Comparison of ENCODE assay signal across 22 mouse cellular contexts in the genomic region with DNA sequence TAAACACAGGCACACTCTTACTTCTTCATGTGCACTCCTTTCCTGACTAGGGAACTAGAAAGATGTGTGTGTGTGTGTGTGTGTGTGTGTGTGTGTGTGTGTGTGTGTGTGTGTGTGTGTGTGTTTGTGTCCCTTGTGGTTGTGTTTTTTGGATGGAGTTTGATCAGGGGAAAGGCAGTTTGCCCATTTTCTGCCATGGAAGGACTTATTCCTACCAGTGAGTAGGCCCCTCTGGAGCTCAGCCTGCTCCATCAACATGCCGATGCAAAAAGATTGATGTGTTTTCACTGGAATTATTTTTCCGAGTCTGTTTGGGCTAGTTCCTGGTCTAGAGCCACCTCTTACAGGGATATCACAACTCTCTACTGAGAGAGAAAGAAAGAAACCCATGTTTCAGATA.
DNase-seq lines count a peak whose midpoint lies in the region; ATAC-seq and TF ChIP-seq lines count a peak whose summit lies in the region.
"Had no signal": no experiment of that assay in that cellular context is flagged by ENCODE, and none has a peak within 500 bp of the region (broad histone marks: within the 10 kb centered on the region; RNA-seq: fewer than 3 reads in every experiment).

No protein-coding gene starts in this region.

- no peak for TF ChIP-seq EP300 in stomach, postnatal 0 days (optimal IDR thresholded peaks at IDR 0.05)

- H3K9ac ChIP-seq in kidney, embryonic 15.5 days = no peak overlapping the region
- H3K9ac ChIP-seq in kidney, embryonic 14.5 days (ENCODE audit: low read depth, low read length) = no peak overlapping the region
- H3K9ac ChIP-seq in neural tube, embryonic 15.5 days (replicated peaks) = no peak overlapping the region
- no peak overlapping the region for H3K9ac ChIP-seq in stomach, postnatal 0 days (ENCODE audit: low read length)
- H3K9ac ChIP-seq: embryonic facial prominence, embryonic 12.5 days; forebrain, embryonic 15.5 days; intestine, embryonic 15.5 days had no signal

- intact Hi-C loops in gastrocnemius, adult 2 months (cut with DNase I) = no loop called here

- H3K27me3 ChIP-seq in kidney, embryonic 15.5 days = no peaks in the 10 kb centered on the region
- no peaks in the 10 kb centered on the region for H3K27me3 ChIP-seq in kidney, embryonic 14.5 days (ENCODE audit: control insufficient read depth, insufficient read depth, low read length)
- H3K27me3 ChIP-seq in neural tube, embryonic 15.5 days (replicated peaks) = no peaks in the 10 kb centered on the region
- H3K27me3 ChIP-seq in stomach, postnatal 0 days (ENCODE audit: control insufficient read depth, insufficient read depth, low read length) = no peaks in the 10 kb centered on the region
- H3K27me3 ChIP-seq: embryonic facial prominence, embryonic 12.5 days; forebrain, embryonic 15.5 days; intestine, embryonic 15.5 days had no signal

- H3K9me3 ChIP-seq in kidney, embryonic 15.5 days (replicated peaks) = no peaks in the 10 kb centered on the region
- no peaks in the 10 kb centered on the region for H3K9me3 ChIP-seq in kidney, embryonic 14.5 days (ENCODE audit: control insufficient read depth, low read length)
- no peaks in the 10 kb centered on the region for H3K9me3 ChIP-seq in neural tube, embryonic 15.5 days (replicated peaks)
- no peaks in the 10 kb centered on the region for H3K9me3 ChIP-seq in stomach, postnatal 0 days (ENCODE audit: control insufficient read depth, low read length)
- H3K9me3 ChIP-seq: embryonic facial prominence, embryonic 12.5 days; forebrain, embryonic 15.5 days; hindbrain, embryonic 10.5 days; intestine, embryonic 15.5 days; midbrain, embryonic 10.5 days had no signal

- no peaks in the 10 kb centered on the region for H3K36me3 ChIP-seq in kidney, embryonic 15.5 days
- no peaks in the 10 kb centered on the region for H3K36me3 ChIP-seq in kidney, embryonic 14.5 days (ENCODE audit: control insufficient read depth, insufficient read depth, low read length)
- H3K36me3 ChIP-seq in neural tube, embryonic 15.5 days = no peaks in the 10 kb centered on the region
- H3K36me3 ChIP-seq in stomach, postnatal 0 days (ENCODE audit: control insufficient read depth, insufficient read depth, low read length) = no peaks in the 10 kb centered on the region
- H3K36me3 ChIP-seq: embryonic facial prominence, embryonic 12.5 days; forebrain, embryonic 15.5 days; hindbrain, embryonic 10.5 days; intestine, embryonic 15.5 days; midbrain, embryonic 10.5 days had no signal

- WGBS in kidney, embryonic 15.5 days = 22% methylated on average over 2 of the region's 2 CpGs
- 24% methylated on average over 2 of the region's 2 CpGs for WGBS in kidney, embryonic 14.5 days
- 80% methylated on average over 2 of the region's 2 CpGs for WGBS in neural tube, embryonic 15.5 days
- WGBS in stomach, postnatal 0 days = 16% methylated on average over 2 of the region's 2 CpGs

- peaks cover 22% of the 10 kb centered on the region for H3K4me1 ChIP-seq in kidney, embryonic 15.5 days
- peaks cover 10% of the 10 kb centered on the region; the same call in 1 of the 2 replicates for H3K4me1 ChIP-seq in kidney, embryonic 14.5 days (ENCODE audit: control insufficient read depth, insufficient read depth, low read length)
- 0 out of 2 replicates have a peak, but pooled peaks cover under 1% of the 10 kb centered on the region for H3K4me1 ChIP-seq in neural tube, embryonic 15.5 days
- no peaks in the 10 kb centered on the region for H3K4me1 ChIP-seq in stomach, postnatal 0 days (replicated peaks; ENCODE audit: control insufficient read depth, insufficient read depth)
- H3K4me1 ChIP-seq: forebrain, embryonic 15.5 days; hindbrain, embryonic 10.5 days; intestine, embryonic 15.5 days; midbrain, embryonic 10.5 days had no signal

- H3K4me3 ChIP-seq in gastrocnemius, adult 2 months = no peak overlapping the region
- H3K4me3 ChIP-seq in kidney, embryonic 15.5 days (replicated peaks) = no peak overlapping the region
- no peak overlapping the region for H3K4me3 ChIP-seq in kidney, embryonic 14.5 days (ENCODE audit: low read length)
- no peak overlapping the region for H3K4me3 ChIP-seq in neural tube, embryonic 15.5 days (replicated peaks)
- no peak overlapping the region for H3K4me3 ChIP-seq in stomach, postnatal 0 days (ENCODE audit: low read depth, low read length)
- H3K4me3 ChIP-seq: embryonic facial prominence, embryonic 12.5 days; forebrain, embryonic 15.5 days; hindbrain, embryonic 10.5 days; intestine, embryonic 15.5 days; midbrain, embryonic 10.5 days had no signal

- H3K4me2 ChIP-seq in kidney, embryonic 15.5 days = no peak overlapping the region
- no peak overlapping the region for H3K4me2 ChIP-seq in kidney, embryonic 14.5 days (replicated peaks; ENCODE audit: low read depth, low read length)
- H3K4me2 ChIP-seq in neural tube, embryonic 15.5 days = no peak overlapping the region
- H3K4me2 ChIP-seq in stomach, postnatal 0 days (replicated peaks; ENCODE audit: low read depth) = no peak overlapping the region
- H3K4me2 ChIP-seq: embryonic facial prominence, embryonic 12.5 days; forebrain, embryonic 15.5 days; intestine, embryonic 15.5 days had no signal

- no peak for DNase-seq in gastrocnemius, adult 2 months
- no peak for DNase-seq in gastrocnemius, postnatal 25 days
- peak; percentile 12 for DNase-seq in neural tube, embryonic 10.5 days (ENCODE audit: extremely low spot score, low spot score)
- DNase-seq in stomach, postnatal 0 days (ENCODE audit: low spot score) = peak; percentile 19
- DNase-seq in frontal cortex, postnatal 10 days (ENCODE audit: low spot score in 2 of 2) = no peak
- DNase-seq: adrenal gland, adult 2 months; cerebellum, adult 11-12 months; cerebellum, postnatal 10 days; gastrocnemius, postnatal 14 days; thymus, adult 2 months; thymus, postnatal 4 days had no signal

- H3K27ac ChIP-seq in gastrocnemius, adult 2 months = peak overlapping the region; percentile 41; the same call in 1 of the 2 replicates
- peak overlapping the region; percentile 64 for H3K27ac ChIP-seq in kidney, embryonic 15.5 days
- H3K27ac ChIP-seq in kidney, embryonic 14.5 days (ENCODE audit: low read depth, low read length) = no peak overlapping the region
- H3K27ac ChIP-seq in neural tube, embryonic 15.5 days (replicated peaks) = no peak overlapping the region
- no peak overlapping the region for H3K27ac ChIP-seq in stomach, postnatal 0 days (replicated peaks)
- H3K27ac ChIP-seq: embryonic facial prominence, embryonic 12.5 days; forebrain, embryonic 15.5 days; hindbrain, embryonic 10.5 days; intestine, embryonic 15.5 days; midbrain, embryonic 10.5 days had no signal

- no peak for TF ChIP-seq CTCF in gastrocnemius, adult 2 months (IDR thresholded peaks at IDR 0.05)
- no peak for TF ChIP-seq CTCF in stomach, postnatal 0 days (IDR thresholded peaks at IDR 0.05; ENCODE audit: low read depth)

- ATAC-seq in kidney, embryonic 15.5 days (replicated peaks; ENCODE audit: low FRiP score) = 0 out of 2 replicates have a peak, but pooled peaks have one; percentile 7
- ATAC-seq in kidney, embryonic 14.5 days (ENCODE audit: low FRiP score, low TSS enrichment) = no peak
- no peak for ATAC-seq in neural tube, embryonic 15.5 days (ENCODE audit: low FRiP score)
- ATAC-seq in stomach, postnatal 0 days (ENCODE audit: low FRiP score, low TSS enrichment) = peak; percentile 42; the same call in 1 of the 2 replicates
- ATAC-seq: CD4-positive, CD25-positive, alpha-beta regulatory T cell, adult 4 months; forebrain, embryonic 15.5 days; hindbrain, embryonic 16.5 days; intestine, embryonic 15.5 days; midbrain, embryonic 16.5 days had no signal

Comparison
In these comparisons a context has a peak if more than half of its experiments do, and no peak if none do; other contexts are left out.
1. H3K27ac ChIP-seq: peak in gastrocnemius, adult 2 months (single experiment) and kidney, embryonic 15.5 days (single experiment); none in kidney, embryonic 14.5 days (single experiment), neural tube, embryonic 15.5 days (single experiment) and stomach, postnatal 0 days (single experiment).
2. ATAC-seq: peak in kidney, embryonic 15.5 days (single experiment) and stomach, postnatal 0 days (single experiment); none in kidney, embryonic 14.5 days (single experiment) and neural tube, embryonic 15.5 days (single experiment).
3. DNase-seq: peak in neural tube, embryonic 10.5 days (single experiment) and stomach, postnatal 0 days (single experiment); none in gastrocnemius, adult 2 months (single experiment), gastrocnemius, postnatal 25 days (single experiment) and frontal cortex, postnatal 10 days (0 of 2).